Mouse (Mus musculus) megakaryocyte-erythroid progenitor cell, adult 5-6 weeks (primary cell): ENCODE measurements around the gene Tbl1x. TPM values are rescaled to one million over a fixed set of nuclear protein-coding genes. Genes with fewer than 3 reads are reported as not detected.

Experiments used
- ATAC-seq: replicated peaks from 2 replicates; pipeline ENCODE4 v1.8.0; 2016; ENCODE audit warnings: mild to moderate bottlenecking, inconsistent platforms; ENCODE audit not compliant: severe bottlenecking, poor library complexity, low FRiP score, low TSS enrichment
- total RNA-seq, 2 experiments: library from RNA; stranded (forward) in 1 of 2; stranded (reverse) in 1 of 2; fragments of 200-1000, 215-1000 nt in 1 of 2; fragments of >200 nt in 1 of 2; fragmentation: Nextera tagmentation in 1 of 2; gene quantifications; 2 replicates each; pipeline ENCODE4 v1.2.3; 2014 to 2017

Gene Tbl1x
- total RNA-seq, 2 experiments from 2014 or later = 36.5 to 46.7 TPM

GRCm38 (mm10) chrX:77669779-77670550 lies 159.2 kb downstream of the Tbl1x start:
- ATAC-seq = no peak
